Mouse (Mus musculus) liver, embryonic 14.5 days (tissue): ENCODE data around the gene Sel1l2. TPM values are rescaled to one million over a fixed set of nuclear protein-coding genes. Genes with fewer than 3 reads are reported as not detected.

Experiments used
- ATAC-seq: fragments of 200-750 bp; cut with Nextera tagmentation; 2 replicates; pipeline ENCODE4 v1.8.0; 2017; ENCODE audit warnings: moderate number of reproducible peaks, mild to moderate bottlenecking, moderate library complexity; ENCODE audit not compliant: insufficient read depth
- DNase-seq, 3 experiments: peaks; one replicate each; pipeline ENCODE4 v3.0.0-alpha.2; 2012 to 2013; ENCODE audit warnings: low read depth in 3 of 3, low spot score in 3 of 3
- H3K27ac ChIP-seq: fragments of 300-500 bp; sonication (generic); 2 replicates; pipeline ENCODE4 v1.5.1; 2014; ENCODE audit warnings: moderate library complexity, mild to moderate bottlenecking, control low read depth, inconsistent platforms
- H3K27me3 ChIP-seq: fragments of 300-500 bp; sonication (generic); 2 replicates; pipeline ENCODE4 v1.6.1; 2014; ENCODE audit warnings: mild to moderate bottlenecking, low read length, moderate library complexity; ENCODE audit not compliant: control insufficient read depth, insufficient read depth
- H3K36me3 ChIP-seq: fragments of 300-500 bp; sonication (generic); replicated peaks from 2 replicates; pipeline ENCODE4 v1.6.1; 2014; ENCODE audit warnings: low read depth; ENCODE audit not compliant: control insufficient read depth, insufficient read depth
- H3K4me1 ChIP-seq, 2 experiments: fragments of 200-500 bp in 1 of 2; fragments of 300-500 bp in 1 of 2; sonication (generic) in 1 of 2; replicated peaks; 2 replicates each; pipeline ENCODE4 v1.6.1; 2012 to 2014; ENCODE audit warnings: antibody characterized with exemption in 1 of 2, inconsistent platforms in 1 of 2, low read length in 1 of 2; ENCODE audit not compliant: control insufficient read depth in 2 of 2, insufficient read depth in 2 of 2
- H3K4me2 ChIP-seq: fragments of 300-500 bp; sonication (generic); 2 replicates; pipeline ENCODE4 v1.6.1; 2014; ENCODE audit warnings: low read depth, mild to moderate bottlenecking, control low read depth, moderate library complexity
- H3K4me3 ChIP-seq, 2 experiments: fragments of 200-500 bp in 1 of 2; fragments of 300-500 bp in 1 of 2; sonication (generic) in 1 of 2; 2 replicates each; pipeline ENCODE4 v1.5.1; 2012 to 2014; ENCODE audit warnings: low read depth in 2 of 2, low read length in 2 of 2, mild to moderate bottlenecking in 2 of 2, control low read depth in 1 of 2, inconsistent platforms in 1 of 2, moderate library complexity in 1 of 2; ENCODE audit not compliant: insufficient read depth in 1 of 2
- H3K9ac ChIP-seq: fragments of 300-500 bp; sonication (generic); replicated peaks from 2 replicates; pipeline ENCODE4 v1.6.1; 2014; ENCODE audit warnings: mild to moderate bottlenecking, control low read depth, moderate library complexity
- H3K9me3 ChIP-seq: fragments of 300-500 bp; sonication (generic); 2 replicates; pipeline ENCODE4 v1.6.1; 2016; ENCODE audit warnings: low read length, mixed read lengths; ENCODE audit not compliant: control insufficient read depth
- CTCF ChIP-seq: IDR thresholded peaks from 2 replicates; pipeline ENCODE4 v1.5.1; 2016; ENCODE audit warnings: antibody characterized with exemption, low read depth, control low read depth
- EP300 ChIP-seq: IDR thresholded peaks from 2 replicates; pipeline ENCODE4 v1.6.1; 2016; ENCODE audit warnings: antibody characterized with exemption, low read depth
- WGBS: fragments of 180-500 bp; shearing (Covaris S2); extraction: QIAGEN DNeasy Blood & Tissue Kit; methylation state at CpG from one replicate; pipeline ENCODE4 v1.1.7; 2014; ENCODE audit not compliant: insufficient replicate concordance; 5-methylcytosine and 5-hydroxymethylcytosine counted together
- polyA plus RNA-seq, 2 experiments: library from polyadenylated mRNA; depleted of rRNA in 1 of 2; stranded (reverse) in 1 of 2; unstranded in 1 of 2; fragments of >200 nt; fragmentation: Nextera tagmentation in 1 of 2; extraction: Ambion mirVana in 1 of 2; gene quantifications; 2 replicates each; pipeline versions ENCODE4 v1.2.1 to v1.2.3; 2012 to 2014

Sel1l2 gene
- polyA plus RNA-seq (2012; rRNA removed) (not detected in 2 replicates), polyA plus RNA-seq (2014; fragmentation: Nextera tagmentation; extraction: Ambion mirVana) (not detected in 2 replicates)

- 29% methylated on average over 4 of the region's 4 CpGs for WGBS
These were observed at the start of gene Sel1l2 for GRCm38 (mm10) chr2:140389525-140389924. TSS of gene Sel1l2 (minus strand) at chr2:140389706.

GRCm38 (mm10) chr2:140439081-140439480 is 49.6 kb upstream of the Sel1l2 start:
- TF ChIP-seq EP300 (no peak), CTCF (no peak)
- H3K9ac ChIP-seq = no peak overlapping the region
- ATAC-seq (no peak), DNase-seq (no peak)
- H3K4me2 ChIP-seq = no peak overlapping the region
- H3K27me3 ChIP-seq = no peaks in the 10 kb centered on the region
- H3K4me1 ChIP-seq = no peaks in the 10 kb centered on the region
- no peaks in the 10 kb centered on the region for H3K36me3 ChIP-seq
- 64% methylated on average over 4 of the region's 4 CpGs for WGBS
- no peak overlapping the region for H3K27ac ChIP-seq
- no peak overlapping the region for H3K4me3 ChIP-seq
- H3K9me3 ChIP-seq = no peaks in the 10 kb centered on the region

More at GRCm38 (mm10) chr2:140389525-140389924, at the start of gene Sel1l2:
- no peak within 1 kb of the TSS for H3K4me3 ChIP-seq
- no peak within 1 kb of the TSS for H3K9ac ChIP-seq
- no peak for TF ChIP-seq CTCF
- no peak for TF ChIP-seq EP300
- H3K9me3 ChIP-seq = no peaks in the 10 kb centered on the region
- H3K27me3 ChIP-seq = no peaks in the 10 kb centered on the region
- DNase-seq = no peak
- no peak within 1 kb of the TSS for H3K4me2 ChIP-seq
- H3K4me1 ChIP-seq = no peaks in the 10 kb centered on the region
- ATAC-seq = no peak
- H3K27ac ChIP-seq = no peak within 1 kb of the TSS
- H3K36me3 ChIP-seq = no peaks in the 10 kb centered on the region

GRCm38 (mm10) chr2:140427283-140427682 is 37.8 kb upstream of the Sel1l2 start:
- H3K4me3 ChIP-seq = no peak overlapping the region
- DNase-seq (peak; percentile 16 to 30 (median 22)), ATAC-seq (no peak)
- H3K9ac ChIP-seq = no peak overlapping the region
- peaks cover 0 to 6% of the 10 kb centered on the region in 2 experiments; a peak in 2 of 4 replicates for H3K4me1 ChIP-seq
- no peaks in the 10 kb centered on the region for H3K9me3 ChIP-seq
- 8% methylated on average over 4 of the region's 4 CpGs for WGBS
- peak; percentile 41; the same call in 1 of the 2 replicates for TF ChIP-seq CTCF
- TF ChIP-seq EP300 = no peak
- no peaks in the 10 kb centered on the region for H3K27me3 ChIP-seq
- no peaks in the 10 kb centered on the region for H3K36me3 ChIP-seq
- no peak overlapping the region for H3K4me2 ChIP-seq
- no peak overlapping the region for H3K27ac ChIP-seq

- no peak for ATAC-seq
- H3K27me3 ChIP-seq = no peaks in the 10 kb centered on the region
- no peak for DNase-seq
- H3K4me2 ChIP-seq = no peak overlapping the region
- H3K4me1 ChIP-seq = peaks cover 0 to 6% of the 10 kb centered on the region in 2 experiments; a peak in 2 of 4 replicates
- no peaks in the 10 kb centered on the region for H3K9me3 ChIP-seq
- no peaks in the 10 kb centered on the region for H3K36me3 ChIP-seq
- H3K4me3 ChIP-seq = no peak overlapping the region
- no peak overlapping the region for H3K27ac ChIP-seq
- TF ChIP-seq EP300 = no peak
- no peak for TF ChIP-seq CTCF
- H3K9ac ChIP-seq = no peak overlapping the region
These were observed 36.3 kb upstream of the Sel1l2 start for GRCm38 (mm10) chr2:140425844-140426243.

GRCm38 (mm10) chr2:140395744-140396231 is 6.3 kb upstream of the Sel1l2 start:
- Histone ChIP-seq H3K4me3 (peak overlapping the region; percentile 60 to 72), H3K4me2 (peak overlapping the region; percentile 89), H3K27me3 (peaks cover 14% of the 10 kb centered on the region), H3K36me3 (no peaks in the 10 kb centered on the region), H3K27ac (no peak overlapping the region), H3K9ac (peak overlapping the region; percentile 60), H3K9me3 (no peaks in the 10 kb centered on the region), H3K4me1 (peaks cover 0 to 3% of the 10 kb centered on the region in 2 experiments; a peak in 1 of 4 replicates)
- TF ChIP-seq EP300 (no peak), CTCF (no peak)
- peak in 1 of 3 experiments; percentile 6 for DNase-seq
- peak; percentile 60 for ATAC-seq
- under 1% methylated on average over 56 of the region's 58 CpGs for WGBS
